Mouse (Mus musculus) neural tube, embryonic 15.5 days (tissue): ENCODE measurements around the gene Gm10563. TPM values are rescaled to one million over a fixed set of nuclear protein-coding genes. Genes with fewer than 3 reads are reported as not detected.

Experiments used
- ATAC-seq: fragments of 200-750 bp; cut with Nextera tagmentation; 2 replicates; pipeline ENCODE4 v1.8.0; 2017; ENCODE audit warnings: mild to moderate bottlenecking, moderate TSS enrichment, moderate library complexity; ENCODE audit not compliant: low FRiP score
- H3K27ac ChIP-seq: fragments of 300-500 bp; sonication (generic); replicated peaks from 2 replicates; pipeline ENCODE4 v1.5.1; 2015; ENCODE audit warnings: mild to moderate bottlenecking, inconsistent platforms
- H3K27me3 ChIP-seq: fragments of 300-500 bp; sonication (generic); replicated peaks from 2 replicates; pipeline ENCODE4 v1.6.1; 2015; ENCODE audit warnings: inconsistent platforms
- H3K36me3 ChIP-seq: fragments of 300-500 bp; sonication (generic); 2 replicates; pipeline ENCODE4 v1.6.1; 2015; ENCODE audit warnings: inconsistent platforms
- H3K4me1 ChIP-seq: fragments of 300-500 bp; sonication (generic); 2 replicates; pipeline ENCODE4 v1.6.1; 2015; ENCODE audit warnings: inconsistent platforms
- H3K4me2 ChIP-seq: fragments of 300-500 bp; sonication (generic); 2 replicates; pipeline ENCODE4 v1.6.1; 2015; ENCODE audit warnings: inconsistent platforms, mild to moderate bottlenecking, moderate library complexity
- H3K4me3 ChIP-seq: fragments of 300-500 bp; sonication (generic); replicated peaks from 2 replicates; pipeline ENCODE4 v1.5.1; 2015; ENCODE audit warnings: mild to moderate bottlenecking, inconsistent platforms
- H3K9ac ChIP-seq: fragments of 300-500 bp; sonication (generic); replicated peaks from 2 replicates; pipeline ENCODE4 v1.6.1; 2015; ENCODE audit warnings: mild to moderate bottlenecking, inconsistent platforms
- H3K9me3 ChIP-seq: fragments of 300-500 bp; sonication (generic); replicated peaks from 2 replicates; pipeline ENCODE4 v1.6.1; 2016; ENCODE audit warnings: inconsistent platforms
- WGBS: fragments of 180-500 bp; shearing (Covaris S2); methylation state at CpG from one replicate; pipeline ENCODE4 v1.1.7; 2015; ENCODE audit warnings: mixed read lengths; 5-methylcytosine and 5-hydroxymethylcytosine counted together
- polyA plus RNA-seq: library from polyadenylated mRNA; unstranded; fragments of >200 nt; fragmentation: Nextera tagmentation; extraction: Ambion mirVana; gene quantifications from 2 replicates; pipeline ENCODE4 v1.2.1, GENCODE M21; 2015

The Gm10563 gene
- polyA plus RNA-seq, 1 experiment from 2014 or later: not detected

DNA sequence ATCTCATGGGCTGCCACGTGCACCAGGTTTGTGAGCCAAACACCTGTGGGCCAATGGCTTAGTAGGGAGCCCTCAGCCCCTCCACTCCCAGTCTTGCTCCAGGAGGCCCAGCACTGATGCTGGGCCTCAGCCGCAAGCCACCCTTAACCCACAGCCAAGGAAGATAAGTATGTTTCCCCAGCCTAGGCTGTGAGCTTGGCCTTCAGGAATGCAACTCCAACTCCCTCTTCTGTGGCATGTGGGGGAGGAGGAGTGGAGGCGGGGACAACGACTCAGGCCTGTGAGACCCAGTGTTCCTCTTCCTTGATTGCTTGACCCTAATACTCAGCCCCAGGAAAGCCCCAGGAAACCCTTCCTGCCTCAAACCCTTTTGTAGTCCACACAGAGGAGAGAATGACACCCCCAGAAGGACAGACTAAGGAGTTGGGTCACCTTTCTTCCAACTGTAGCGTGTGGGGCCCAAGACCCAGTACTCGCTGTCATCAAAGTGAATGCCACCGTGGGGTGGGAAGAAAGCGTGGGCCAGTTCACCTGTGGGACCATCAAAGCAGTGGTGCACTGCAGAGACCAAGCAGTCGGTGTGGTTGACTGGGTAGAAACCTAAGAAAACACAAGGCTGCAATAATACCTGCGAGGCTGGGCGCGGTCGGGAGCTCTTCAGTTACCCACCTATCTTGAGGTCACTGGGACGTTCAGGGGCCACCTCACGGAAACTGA is 6.5 kb upstream of the Gm10563 start:
- H3K4me3 ChIP-seq: no peak overlapping the region
- peaks cover 66% of the 10 kb centered on the region for H3K36me3 ChIP-seq
- H3K9me3 ChIP-seq: no peaks in the 10 kb centered on the region
- 65% methylated on average over 15 of the region's 15 CpGs for WGBS
- no peak overlapping the region for H3K27ac ChIP-seq
- no peak overlapping the region for H3K9ac ChIP-seq
- no peak overlapping the region for H3K4me2 ChIP-seq
- no peak for ATAC-seq
- peaks cover 31% of the 10 kb centered on the region for H3K4me1 ChIP-seq
- H3K27me3 ChIP-seq: peaks cover 68% of the 10 kb centered on the region

DNA sequence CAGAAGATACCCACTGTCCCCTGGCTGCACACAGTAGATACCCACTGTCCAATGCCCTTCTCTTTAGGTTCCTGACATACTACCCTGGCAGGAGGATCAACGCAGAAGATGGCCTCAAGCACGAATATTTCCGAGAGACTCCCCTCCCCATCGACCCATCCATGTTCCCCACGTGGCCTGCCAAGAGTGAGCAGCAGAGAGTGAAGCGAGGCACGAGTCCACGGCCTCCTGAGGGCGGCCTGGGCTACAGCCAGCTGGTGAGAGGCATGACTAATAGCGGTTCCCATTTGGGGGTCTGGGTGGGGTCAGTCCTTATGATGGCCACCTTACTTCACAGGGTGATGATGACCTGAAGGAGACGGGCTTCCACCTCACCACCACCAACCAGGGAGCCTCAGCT is 4.1 kb upstream of the Gm10563 start:
- Histone ChIP-seq H3K9me3 (no peaks in the 10 kb centered on the region), H3K4me3 (no peak overlapping the region), H3K4me1 (peaks cover 20% of the 10 kb centered on the region), H3K9ac (no peak overlapping the region), H3K27me3 (peaks cover 44% of the 10 kb centered on the region), H3K4me2 (no peak overlapping the region), H3K36me3 (peaks cover 58% of the 10 kb centered on the region), H3K27ac (no peak overlapping the region)
- ATAC-seq: no peak
- WGBS: 90% methylated on average over 11 of the region's 11 CpGs

DNA sequence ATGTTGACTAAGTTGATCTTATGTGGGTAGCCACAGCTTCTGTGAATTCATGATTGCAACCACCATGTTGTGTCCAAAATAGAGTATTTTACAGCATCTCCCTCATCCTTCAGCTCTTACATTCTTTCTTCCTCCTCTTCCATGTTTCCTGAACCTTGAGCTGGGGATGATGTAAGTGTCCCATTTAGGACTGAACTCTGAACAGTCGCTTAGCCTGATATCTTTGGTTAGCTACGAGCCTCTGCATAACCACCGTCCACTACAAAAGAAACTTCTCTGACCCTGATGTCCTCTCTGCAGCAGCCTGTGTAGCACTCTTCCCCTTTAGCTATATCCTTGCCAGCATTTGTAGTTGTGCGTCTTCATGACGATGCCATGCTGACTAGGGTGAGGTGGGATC is 513 bp upstream of the Gm10563 start:
- H3K27ac ChIP-seq: no peak overlapping the region
- no peaks in the 10 kb centered on the region for H3K9me3 ChIP-seq
- H3K4me2 ChIP-seq: no peak overlapping the region
- 98% methylated on average over 5 of the region's 5 CpGs for WGBS
- no peaks in the 10 kb centered on the region for H3K4me1 ChIP-seq
- no peak for ATAC-seq
- no peak overlapping the region for H3K9ac ChIP-seq
- no peak overlapping the region for H3K4me3 ChIP-seq
- peaks cover 9% of the 10 kb centered on the region for H3K27me3 ChIP-seq
- H3K36me3 ChIP-seq: peaks cover 82% of the 10 kb centered on the region

DNA sequence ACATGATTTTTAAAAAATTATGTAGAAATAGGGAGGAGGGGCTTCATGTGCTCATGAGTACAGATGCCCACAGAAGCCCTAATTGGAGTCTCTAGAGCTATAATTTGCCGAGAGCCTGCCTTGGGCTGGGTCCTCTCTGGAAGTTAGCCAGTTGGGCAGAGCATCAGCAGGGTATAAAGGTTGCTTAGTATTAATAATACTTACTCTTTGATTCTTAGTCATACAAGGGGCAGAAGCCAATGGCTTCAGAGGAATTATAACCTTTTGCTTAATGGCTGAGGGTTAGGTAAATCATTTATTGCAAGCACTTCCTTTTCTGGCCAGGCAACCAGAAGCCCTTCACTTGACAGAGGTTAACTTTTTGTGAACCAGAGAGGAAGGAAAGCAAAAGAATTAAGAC is 1.7 kb downstream of the Gm10563 start:
- no peaks in the 10 kb centered on the region for H3K4me1 ChIP-seq
- no peak overlapping the region for H3K9ac ChIP-seq
- H3K4me2 ChIP-seq: no peak overlapping the region
- 91% methylated on average over 1 of the region's 1 CpGs for WGBS
- peaks cover 79% of the 10 kb centered on the region for H3K36me3 ChIP-seq
- no peaks in the 10 kb centered on the region for H3K27me3 ChIP-seq
- no peaks in the 10 kb centered on the region for H3K9me3 ChIP-seq
- no peak overlapping the region for H3K27ac ChIP-seq
- ATAC-seq: no peak
- no peak overlapping the region for H3K4me3 ChIP-seq

DNA sequence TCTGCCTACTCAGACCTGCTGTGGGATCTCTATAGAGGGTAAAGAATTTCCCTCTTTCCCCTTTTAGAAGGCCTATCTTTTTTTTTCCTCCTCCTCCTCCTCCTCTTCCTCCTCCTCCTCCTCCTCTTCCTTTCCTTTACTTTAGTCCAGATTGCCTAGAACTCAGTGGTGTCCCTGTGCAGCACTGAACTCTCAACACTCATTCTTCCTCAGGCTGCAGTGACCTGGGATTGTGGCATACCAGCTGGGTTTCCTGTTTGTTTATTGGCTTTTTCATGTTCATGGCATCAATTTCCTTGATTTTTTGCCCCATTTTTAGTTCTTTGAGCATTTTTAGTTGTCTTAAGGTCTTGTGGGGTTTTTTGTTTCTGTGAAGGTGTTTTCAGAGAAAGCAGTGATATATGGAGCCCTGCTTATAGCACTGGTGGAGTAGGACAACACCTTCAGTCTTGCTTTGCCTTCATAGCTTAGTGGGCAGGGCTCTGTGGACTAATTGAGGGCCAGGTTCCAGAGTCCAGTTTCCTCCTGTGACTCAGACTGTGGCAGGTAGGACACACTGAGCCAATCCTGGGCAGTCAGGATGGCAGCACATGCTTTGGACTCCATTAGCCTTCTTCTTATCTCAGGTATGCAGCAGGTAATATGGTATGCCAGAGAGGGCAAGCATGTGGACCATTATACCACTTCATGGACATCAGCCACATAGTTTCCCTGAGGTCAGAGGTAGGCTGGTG is 9.3 kb downstream of the Gm10563 start:
- H3K9me3 ChIP-seq: no peaks in the 10 kb centered on the region
- H3K36me3 ChIP-seq: peaks cover 88% of the 10 kb centered on the region
- no peaks in the 10 kb centered on the region for H3K27me3 ChIP-seq
- no peak overlapping the region for H3K9ac ChIP-seq
- no peak for ATAC-seq
- no peak overlapping the region for H3K4me3 ChIP-seq
- H3K4me1 ChIP-seq: no peaks in the 10 kb centered on the region
- H3K27ac ChIP-seq: no peak overlapping the region
- no peak overlapping the region for H3K4me2 ChIP-seq

- no peak overlapping the region for H3K9ac ChIP-seq
- no peak for ATAC-seq
- H3K4me1 ChIP-seq: peaks cover 3% of the 10 kb centered on the region
- H3K27ac ChIP-seq: no peak overlapping the region
- peaks cover 71% of the 10 kb centered on the region for H3K36me3 ChIP-seq
- 92% methylated on average over 6 of the region's 6 CpGs for WGBS
- no peak overlapping the region for H3K4me2 ChIP-seq
- H3K27me3 ChIP-seq: no peaks in the 10 kb centered on the region
- H3K9me3 ChIP-seq: no peaks in the 10 kb centered on the region
- H3K4me3 ChIP-seq: no peak overlapping the region
These were observed 14.9 kb downstream of the Gm10563 start for GRCm38 (mm10) chr4:155630267-155630666.

GRCm38 (mm10) chr4:155624338-155625291 is 20.6 kb downstream of the Gm10563 start, which contains the start of gene Cdk11b:
TSS of gene Cdk11b (plus strand) at chr4:155624854.
- H3K36me3 ChIP-seq: peaks cover 45% of the 10 kb centered on the region
- under 1% methylated on average over 84 of the region's 84 CpGs for WGBS
- no peaks in the 10 kb centered on the region for H3K27me3 ChIP-seq
- no peaks in the 10 kb centered on the region for H3K9me3 ChIP-seq
- peak within 1 kb of the TSS; percentile 63 for H3K4me2 ChIP-seq
- peaks cover 11% of the 10 kb centered on the region for H3K4me1 ChIP-seq
- peak; percentile 100 for ATAC-seq
- H3K9ac ChIP-seq: peak within 1 kb of the TSS; percentile 75
- H3K27ac ChIP-seq: peak within 1 kb of the TSS; percentile 96
- peak within 1 kb of the TSS; percentile 95 for H3K4me3 ChIP-seq

- Histone ChIP-seq H3K9me3 (no peaks in the 10 kb centered on the region), H3K27me3 (no peaks in the 10 kb centered on the region), H3K4me1 (peaks cover under 1% of the 10 kb centered on the region; the same call in 1 of the 2 replicates), H3K27ac (no peak overlapping the region), H3K4me3 (no peak overlapping the region), H3K36me3 (peaks cover 76% of the 10 kb centered on the region), H3K9ac (no peak overlapping the region), H3K4me2 (no peak overlapping the region)
- whole genome bisulfite sequencing: 95% methylated on average over 5 of the region's 5 CpGs
- ATAC-seq: no peak
These were observed 26.9 kb downstream of the Gm10563 start for GRCm38 (mm10) chr4:155618321-155618720.

- H3K9ac ChIP-seq: no peak overlapping the region
- H3K4me3 ChIP-seq: no peak overlapping the region
- H3K36me3 ChIP-seq: peaks cover 76% of the 10 kb centered on the region
- no peak overlapping the region for H3K4me2 ChIP-seq
- H3K9me3 ChIP-seq: no peaks in the 10 kb centered on the region
- 95% methylated on average over 3 of the region's 3 CpGs for WGBS
- ATAC-seq: no peak
- no peaks in the 10 kb centered on the region for H3K4me1 ChIP-seq
- no peak overlapping the region for H3K27ac ChIP-seq
- H3K27me3 ChIP-seq: no peaks in the 10 kb centered on the region
These were observed 31.9 kb downstream of the Gm10563 start for GRCm38 (mm10) chr4:155613264-155613663.

DNA sequence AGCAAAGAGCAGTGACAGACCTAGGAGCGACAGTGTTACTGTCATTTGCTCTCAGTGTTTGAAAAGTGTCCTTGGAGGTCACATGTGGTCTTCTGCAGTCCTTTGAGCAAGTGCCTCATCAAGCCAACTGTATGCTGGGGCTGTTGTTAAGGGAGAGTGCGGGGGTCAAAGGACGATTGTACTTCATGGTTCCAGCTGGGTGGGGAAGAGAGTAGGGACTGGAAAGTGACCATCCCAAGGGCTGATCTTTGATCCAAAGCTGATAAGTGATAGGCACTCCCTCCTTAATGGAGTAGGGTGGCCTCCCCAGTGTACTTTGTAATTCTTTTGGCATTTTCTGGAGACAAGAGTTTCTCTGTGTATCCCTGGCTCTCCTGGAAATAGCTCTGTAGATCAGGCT is 33.3 kb downstream of the Gm10563 start:
- no peak for ATAC-seq
- 96% methylated on average over 3 of the region's 3 CpGs for WGBS
- no peaks in the 10 kb centered on the region for H3K4me1 ChIP-seq

GRCm38 (mm10) chr4:155606825-155607224 is 38.4 kb downstream of the Gm10563 start:
- Histone ChIP-seq H3K9me3 (no peaks in the 10 kb centered on the region), H3K4me2 (no peak overlapping the region), H3K4me1 (peaks cover 21% of the 10 kb centered on the region), H3K27ac (no peak overlapping the region), H3K4me3 (no peak overlapping the region), H3K27me3 (no peaks in the 10 kb centered on the region), H3K9ac (no peak overlapping the region), H3K36me3 (peaks cover 22% of the 10 kb centered on the region)
- 88% methylated on average over 2 of the region's 2 CpGs for WGBS
- no peak for ATAC-seq

More for the DNA sequence above, 33.3 kb downstream of the Gm10563 start:
- H3K4me2 ChIP-seq: no peak overlapping the region
- no peak overlapping the region for H3K27ac ChIP-seq
- H3K9me3 ChIP-seq: no peaks in the 10 kb centered on the region
- peaks cover 62% of the 10 kb centered on the region for H3K36me3 ChIP-seq
- H3K27me3 ChIP-seq: no peaks in the 10 kb centered on the region
- no peak overlapping the region for H3K4me3 ChIP-seq
- H3K9ac ChIP-seq: no peak overlapping the region
